Mouse (Mus musculus): ENCODE data around the gene Bcl2l12.

The Bcl2l12 gene

GRCm38 (mm10) chr7:44986879-44987718 lies 11.4 kb downstream of the Bcl2l12 start:
- DNase-seq (ENCODE audit: low spot score), result no peak

- peak; percentile 87 for DNase-seq (ENCODE audit: low spot score)
Measured at GRCm38 (mm10) chr7:44986192-44986878, 12.2 kb downstream of the Bcl2l12 start, which contains the start of gene Prmt1. Prmt1 (minus strand) TSS chr7:44986568.

GRCm38 (mm10) chr7:44985595-44986191 lies 12.8 kb downstream of the Bcl2l12 start:
- DNase-seq (ENCODE audit: low spot score), result peak; percentile 63

- no peak for DNase-seq (ENCODE audit: low spot score)
Measured at GRCm38 (mm10) chr7:44984833-44985164, 13.7 kb downstream of the Bcl2l12 start.

GRCm38 (mm10) chr7:44983944-44984832 lies 14.3 kb downstream of the Bcl2l12 start:
- no peak for DNase-seq (ENCODE audit: low spot score)

GRCm38 (mm10) chr7:44983085-44983484 lies 15.4 kb downstream of the Bcl2l12 start:
- peak; percentile 89 for DNase-seq (ENCODE audit: low spot score)

- DNase-seq (ENCODE audit: low spot score), result no peak
Measured at GRCm38 (mm10) chr7:44981539-44981938, 17.0 kb downstream of the Bcl2l12 start.

- DNase-seq (ENCODE audit: low spot score), result no peak
Measured at GRCm38 (mm10) chr7:44978300-44978699, 20.2 kb downstream of the Bcl2l12 start.

GRCm38 (mm10) chr7:44975117-44975419 lies 23.4 kb downstream of the Bcl2l12 start:
- no peak for DNase-seq (ENCODE audit: low spot score)

- peak; percentile 64 for DNase-seq (ENCODE audit: low spot score)
Measured at GRCm38 (mm10) chr7:44974383-44975116, 24.0 kb downstream of the Bcl2l12 start, which contains the start of gene Cpt1c. Cpt1c (minus strand) TSS chr7:44974851.

- no peak for DNase-seq (ENCODE audit: low spot score)
Measured at GRCm38 (mm10) chr7:44973415-44974130, 24.9 kb downstream of the Bcl2l12 start.

- DNase-seq (ENCODE audit: low spot score), result no peak
Measured at GRCm38 (mm10) chr7:44971142-44971541, 27.4 kb downstream of the Bcl2l12 start.

GRCm38 (mm10) chr7:44970231-44970691 lies 28.3 kb downstream of the Bcl2l12 start:
- DNase-seq (ENCODE audit: low spot score), result peak; percentile 60

- DNase-seq (ENCODE audit: low spot score), result no peak
Measured at GRCm38 (mm10) chr7:44966638-44967037, 31.9 kb downstream of the Bcl2l12 start.

- no peak for DNase-seq (ENCODE audit: low spot score)
Measured at GRCm38 (mm10) chr7:44965975-44966374, 32.5 kb downstream of the Bcl2l12 start.

- DNase-seq (ENCODE audit: low spot score), result no peak
Measured at GRCm38 (mm10) chr7:44964990-44965389, 33.5 kb downstream of the Bcl2l12 start.

GRCm38 (mm10) chr7:44962831-44963230 lies 35.7 kb downstream of the Bcl2l12 start:
- DNase-seq (ENCODE audit: low spot score), result no peak

- no peak for DNase-seq (ENCODE audit: low spot score)
Measured at GRCm38 (mm10) chr7:44962337-44962736, 36.2 kb downstream of the Bcl2l12 start.

GRCm38 (mm10) chr7:44960512-44960910 lies 38.0 kb downstream of the Bcl2l12 start:
- no peak for DNase-seq (ENCODE audit: low spot score)

GRCm38 (mm10) chr7:44959874-44960511 lies 38.5 kb downstream of the Bcl2l12 start:
- no peak for DNase-seq (ENCODE audit: low spot score)
